Mouse (Mus musculus): ENCODE measurements around the gene Crim1.
A peak's percentile ranks its signal among the peaks of the same experiment; 100 is the strongest.

Crim1 gene

DNA sequence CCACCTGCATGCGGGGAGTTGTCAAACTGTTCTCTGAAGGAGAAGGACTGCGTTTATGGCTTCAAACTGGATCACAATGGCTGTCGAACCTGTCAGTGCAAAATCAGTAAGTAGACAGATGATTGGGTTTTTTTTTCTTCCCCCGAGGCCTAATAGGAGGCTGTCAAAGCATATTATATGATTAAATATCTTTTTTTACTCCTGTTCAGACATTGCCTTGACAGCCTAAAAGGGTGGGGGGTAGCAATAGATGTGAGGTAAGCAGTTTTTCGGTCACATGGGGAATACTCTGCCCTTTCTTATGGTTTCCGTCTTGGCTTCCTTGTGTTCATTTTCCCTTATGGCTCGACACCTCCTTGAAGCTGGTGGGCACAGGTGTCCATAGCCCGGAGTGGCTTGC lies 135.2 kb downstream of the Crim1 start:
- no peak for DNase-seq

DNA sequence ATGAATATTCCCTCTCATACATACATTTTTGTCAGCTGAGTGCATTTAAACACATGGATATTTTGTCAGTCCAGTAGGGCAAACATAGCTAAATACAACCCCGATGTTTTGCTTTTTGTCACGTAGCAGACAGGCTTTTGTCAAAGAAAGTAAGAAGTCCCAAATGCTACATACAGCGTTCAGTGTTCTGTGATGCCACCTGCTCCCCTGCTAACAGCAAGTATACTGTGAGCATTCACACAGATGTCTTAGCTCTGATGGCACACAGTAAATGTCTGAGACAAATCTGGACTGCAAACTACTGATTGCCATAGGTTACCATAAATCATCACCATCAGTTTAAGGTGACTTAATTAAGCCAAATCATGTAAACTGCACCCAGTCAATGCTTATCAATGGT lies 143.6 kb downstream of the Crim1 start:
- DNase-seq = no peak

DNA sequence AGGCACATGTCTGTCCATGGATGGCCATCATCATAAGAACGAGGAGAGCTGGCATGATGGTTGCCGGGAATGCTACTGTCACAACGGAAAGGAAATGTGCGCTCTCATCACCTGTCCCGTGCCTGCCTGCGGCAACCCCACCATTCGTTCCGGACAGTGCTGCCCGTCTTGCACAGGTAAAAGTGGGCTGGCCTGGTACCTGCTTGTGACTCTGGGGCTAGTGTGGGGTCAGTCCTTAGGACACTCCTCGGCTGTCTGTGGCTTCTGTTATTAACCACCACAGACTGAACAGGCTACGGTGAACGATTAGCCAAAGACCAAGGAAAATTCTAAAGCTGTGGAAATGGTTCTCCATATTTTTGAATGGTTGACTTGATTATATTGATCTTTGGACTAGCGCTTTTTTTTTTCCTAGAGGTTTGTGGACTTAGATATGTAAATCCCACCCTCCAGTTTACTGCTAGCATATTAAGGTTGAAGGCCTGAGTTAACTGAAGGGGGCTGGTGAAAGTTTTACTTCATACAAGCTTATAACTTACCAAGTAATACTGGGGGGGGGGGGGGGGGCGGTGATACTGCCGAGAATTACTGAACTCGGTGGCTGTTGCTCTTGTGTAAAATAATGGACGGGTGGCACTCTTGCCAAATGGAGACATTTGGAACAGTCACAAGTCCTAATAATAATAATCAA lies 147.2 kb downstream of the Crim1 start:
- DNase-seq = no peak

DNA sequence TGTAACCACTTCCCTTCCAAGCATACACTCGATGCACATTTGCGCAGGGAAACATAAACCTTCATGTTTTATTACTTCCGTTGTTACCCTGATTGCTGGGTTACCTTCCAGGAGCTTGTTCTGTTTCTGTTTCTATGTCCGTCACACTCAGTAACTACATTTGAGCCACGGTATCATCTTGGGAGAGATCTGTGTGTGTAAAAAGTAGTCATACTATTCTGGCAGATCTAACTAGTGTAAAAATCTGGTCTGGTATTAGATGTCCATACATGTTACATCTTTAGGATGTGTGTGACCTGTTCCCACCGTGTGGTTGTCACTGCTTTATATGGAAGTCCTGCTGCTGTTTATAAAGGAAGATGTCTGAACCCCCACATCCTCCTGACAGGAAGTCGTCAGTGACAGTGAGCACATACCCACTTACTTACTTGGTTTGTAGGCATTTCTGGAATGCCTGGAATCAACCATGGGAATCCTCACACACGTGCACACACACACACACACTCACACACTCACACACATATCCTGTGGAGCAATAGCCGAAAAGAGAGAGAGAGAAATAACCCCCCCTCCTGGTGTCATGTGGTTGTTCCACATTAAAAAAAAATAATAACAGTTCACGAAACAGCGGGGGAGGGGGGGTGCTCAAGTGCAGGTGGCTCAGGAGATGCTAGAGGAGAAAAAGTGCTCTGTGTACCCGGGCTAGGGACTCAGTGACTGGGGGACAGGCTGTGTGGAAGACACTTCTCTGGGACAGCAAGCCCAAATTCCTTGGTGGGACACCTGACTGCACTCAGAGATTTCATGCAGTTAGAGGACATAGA lies 151.8 kb downstream of the Crim1 start:
- no peak for DNase-seq

DNA sequence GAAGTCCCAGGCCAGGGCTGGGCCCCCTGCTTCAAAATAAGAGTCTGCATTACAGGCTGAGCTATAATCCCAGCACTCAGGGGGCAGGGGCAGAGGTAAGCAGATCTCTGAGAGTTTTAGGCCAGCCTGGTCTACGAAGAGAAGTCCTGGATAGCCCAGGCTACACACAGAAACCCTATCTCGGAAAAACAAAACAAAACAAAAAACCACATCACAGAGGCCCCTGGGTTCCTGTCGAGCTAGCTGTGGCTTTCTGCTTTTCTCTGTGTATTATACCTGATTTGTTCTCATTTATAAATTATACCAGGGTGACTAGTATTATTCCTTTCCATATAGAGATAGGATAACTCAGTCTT lies 152.4 kb downstream of the Crim1 start:
- DNase-seq = no peak

DNA sequence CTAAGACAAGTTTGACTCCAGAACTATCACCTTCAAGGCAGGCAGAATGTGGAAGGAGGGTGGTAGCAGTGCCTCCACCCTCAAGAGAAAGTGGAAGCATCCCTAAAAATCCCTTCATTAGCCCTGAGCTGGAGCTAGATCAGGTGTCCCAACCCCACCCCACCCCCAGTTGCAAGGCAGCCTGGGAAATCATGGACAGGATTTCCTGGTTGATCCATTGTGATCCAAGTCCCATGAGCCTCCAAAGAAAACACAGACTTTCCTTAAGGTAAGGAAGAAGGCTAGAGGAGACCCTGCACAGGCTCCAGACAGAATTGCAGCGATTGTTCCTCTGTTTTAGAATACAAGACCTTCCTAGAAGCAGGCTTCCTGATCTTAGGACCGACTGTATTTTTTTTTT lies 154.4 kb downstream of the Crim1 start:
- DNase-seq = no peak

DNA sequence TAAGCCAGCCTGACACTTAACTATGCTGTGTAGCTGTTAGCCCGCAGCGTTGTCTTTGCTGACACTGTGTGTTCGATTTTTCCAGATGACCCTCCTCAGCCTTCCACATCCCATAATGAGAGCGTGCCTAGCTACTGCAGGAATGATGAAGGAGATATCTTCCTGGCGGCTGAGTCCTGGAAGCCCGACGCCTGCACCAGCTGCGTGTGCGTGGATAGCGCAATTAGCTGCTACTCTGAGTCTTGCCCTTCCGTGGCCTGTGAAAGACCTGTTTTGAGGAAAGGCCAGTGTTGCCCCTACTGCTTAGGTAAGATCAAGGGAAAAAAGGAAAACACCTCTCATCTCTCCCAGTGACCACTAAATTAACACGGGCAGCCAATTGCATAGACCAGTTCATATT lies 154.8 kb downstream of the Crim1 start:
- no peak for DNase-seq

DNA sequence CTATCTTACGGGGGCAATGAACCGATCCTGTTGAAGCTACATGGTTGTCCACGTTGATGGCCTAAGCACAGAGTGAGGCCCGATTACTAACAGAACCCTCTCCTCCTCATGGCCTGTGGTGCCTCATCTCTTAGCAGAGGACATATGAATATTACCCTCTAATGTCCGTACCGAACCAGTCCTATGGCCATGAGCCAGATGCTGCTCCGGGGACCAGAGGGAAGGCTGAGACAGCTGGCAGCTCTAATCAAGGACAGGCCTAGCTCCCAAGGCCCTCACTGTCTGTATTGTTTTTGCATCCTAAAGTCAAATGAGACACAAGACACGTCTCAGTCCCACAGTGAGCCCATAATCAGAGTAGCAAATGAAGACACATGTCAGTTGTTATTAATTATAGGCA lies 155.6 kb downstream of the Crim1 start:
- no peak for DNase-seq

DNA sequence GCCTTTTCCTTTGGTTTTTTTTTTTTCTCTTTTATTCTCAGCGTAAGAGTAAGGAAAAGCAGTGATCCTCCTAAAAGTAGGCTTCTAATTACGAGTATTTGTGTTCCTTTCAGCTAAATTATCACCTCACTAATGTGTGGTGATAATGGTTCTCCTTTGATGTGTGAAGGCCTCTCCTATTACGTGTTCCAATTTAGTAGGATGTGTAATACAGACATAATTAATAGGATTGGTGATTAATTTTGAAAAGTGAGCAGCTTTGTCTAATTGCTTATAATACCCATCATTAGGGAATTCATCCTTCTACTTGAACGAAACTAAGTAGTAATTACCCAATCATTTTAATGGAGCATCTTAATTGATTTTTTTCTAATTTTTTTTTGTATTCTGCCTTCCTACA lies 157.7 kb downstream of the Crim1 start:
- DNase-seq = no peak

DNA sequence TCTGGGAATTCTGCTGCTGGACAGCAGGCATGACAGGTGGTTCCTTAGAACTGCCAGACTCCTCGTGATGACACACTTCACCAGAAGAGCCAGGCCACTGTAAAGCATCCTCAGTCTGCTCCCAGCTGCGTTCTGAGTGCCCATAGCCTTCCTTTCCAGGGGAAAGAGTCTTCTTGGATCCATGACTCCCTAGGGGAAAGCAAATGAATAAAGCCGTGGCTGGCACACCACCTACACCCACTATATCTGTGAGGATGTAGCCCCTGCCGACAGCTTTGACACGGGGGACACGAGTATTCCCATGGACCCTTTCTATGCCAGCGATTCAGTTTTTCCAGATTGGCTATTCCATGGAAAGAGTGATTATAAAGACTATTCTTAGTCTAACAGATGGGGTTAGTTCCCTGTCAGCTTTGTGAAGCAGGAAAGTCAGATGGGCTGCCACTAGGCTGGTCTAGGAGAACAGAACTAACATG lies 158.2 kb downstream of the Crim1 start:
- peak; percentile 4 for DNase-seq

DNA sequence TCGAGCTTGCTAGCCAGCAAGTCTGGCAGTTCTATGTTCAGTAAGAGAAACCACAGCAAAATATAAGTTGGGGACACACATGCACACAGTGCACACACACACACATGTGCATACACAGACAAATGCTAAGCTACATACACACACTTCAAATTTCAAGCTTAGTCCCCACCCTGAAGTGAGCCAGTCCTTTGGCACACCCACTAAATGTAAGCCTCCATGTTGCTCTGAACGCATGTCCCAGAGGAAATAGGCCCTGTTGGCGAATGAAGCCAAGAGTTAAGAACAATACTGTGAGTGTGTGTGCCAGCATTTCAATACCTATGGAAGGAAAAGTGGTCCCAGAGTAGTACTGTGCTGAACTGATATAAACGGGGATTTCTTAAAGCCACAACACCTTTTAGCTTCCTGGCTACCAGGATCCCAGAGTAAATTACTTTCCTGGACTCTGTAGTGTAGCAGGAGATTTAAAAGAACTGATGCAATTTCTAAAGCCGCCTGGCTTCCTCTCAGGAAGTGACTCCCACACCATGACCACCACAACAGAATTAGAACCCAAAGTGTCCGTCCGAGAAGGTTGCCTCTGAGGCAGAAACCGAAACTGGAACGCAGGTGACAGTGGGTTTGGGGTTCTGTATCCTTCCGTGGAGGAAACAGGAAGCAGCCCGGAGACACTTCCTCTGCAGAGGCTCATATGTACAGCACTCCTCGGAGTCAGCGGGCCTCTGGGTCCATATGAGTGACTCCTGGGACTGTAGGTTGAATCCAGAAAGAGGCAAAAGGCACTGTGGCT lies 162.1 kb downstream of the Crim1 start:
- DNase-seq = no peak

DNA sequence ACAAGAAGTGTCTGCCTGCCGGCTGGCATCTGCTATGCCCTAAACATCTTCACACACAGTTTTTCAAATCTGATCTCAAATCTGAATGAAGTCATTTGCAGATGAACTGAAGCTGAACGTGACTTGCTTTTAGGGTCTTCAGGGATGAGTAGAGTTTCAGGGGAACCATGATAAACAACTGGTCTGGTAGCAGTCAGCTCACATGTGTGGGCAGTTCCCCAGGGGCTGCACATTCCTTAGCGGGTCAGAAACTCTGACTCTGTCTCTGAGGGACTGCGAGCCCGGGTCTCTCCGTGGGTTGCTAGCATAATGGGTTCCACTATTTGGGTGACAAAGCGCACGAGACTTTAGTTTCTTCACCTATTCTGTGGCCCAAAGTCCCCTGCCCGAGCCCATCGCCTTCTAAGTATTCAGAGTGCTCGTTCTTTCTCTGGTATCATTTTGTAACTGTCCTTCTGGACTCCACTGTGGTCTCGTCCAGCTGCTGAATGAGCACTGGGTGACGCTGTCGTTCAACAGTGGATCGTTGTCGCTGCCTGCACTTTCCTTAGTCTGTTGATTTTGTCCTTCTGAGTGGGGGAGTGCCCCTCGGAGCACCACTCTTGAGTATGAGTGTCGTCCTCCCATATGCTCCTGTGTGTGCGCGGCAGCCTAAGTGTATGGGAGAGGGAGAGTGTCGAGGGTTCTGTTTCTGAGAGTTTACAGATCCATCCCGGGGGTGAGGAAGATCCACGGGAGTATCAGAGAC lies 164.7 kb downstream of the Crim1 start:
- DNase-seq = no peak

DNA sequence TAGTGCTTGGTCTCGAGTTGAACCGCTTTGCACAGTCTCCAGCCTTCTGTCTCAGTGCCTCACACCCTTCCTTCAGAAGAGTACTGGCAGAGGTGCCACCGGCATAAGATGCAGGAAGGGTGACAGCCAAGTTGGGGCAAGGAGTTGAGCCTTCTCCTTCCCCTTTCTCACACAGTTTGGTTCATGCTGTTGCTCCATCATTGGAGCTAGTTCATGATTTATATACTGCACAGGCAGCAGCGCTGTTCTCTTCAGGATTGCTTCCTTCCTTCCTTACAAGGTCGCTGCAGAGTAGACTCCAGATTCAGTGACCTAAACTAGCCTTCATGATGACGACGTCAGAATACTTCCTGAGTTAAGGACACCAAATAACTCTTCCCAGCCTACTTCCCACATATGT lies 166.0 kb downstream of the Crim1 start:
- no peak for DNase-seq

DNA sequence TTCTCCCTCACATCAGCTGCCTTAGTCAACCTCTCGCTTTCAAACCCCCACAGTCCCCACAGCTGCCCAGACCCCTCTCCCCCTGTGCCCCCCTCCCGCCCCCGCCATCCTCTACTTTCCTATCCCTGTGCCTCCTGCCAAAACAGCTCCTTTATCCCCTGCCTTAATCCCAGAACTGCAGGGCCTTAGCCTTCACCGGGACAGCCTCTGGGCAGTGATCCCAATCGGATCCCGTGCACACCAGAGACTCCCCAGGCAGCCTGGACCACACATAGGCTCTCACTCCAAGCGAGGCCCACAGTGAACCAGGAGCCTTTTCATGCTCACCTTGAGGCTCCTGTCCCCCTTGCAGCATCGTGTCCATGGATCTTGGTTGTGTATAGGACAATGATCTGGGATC lies 168.4 kb downstream of the Crim1 start:
- DNase-seq = no peak

DNA sequence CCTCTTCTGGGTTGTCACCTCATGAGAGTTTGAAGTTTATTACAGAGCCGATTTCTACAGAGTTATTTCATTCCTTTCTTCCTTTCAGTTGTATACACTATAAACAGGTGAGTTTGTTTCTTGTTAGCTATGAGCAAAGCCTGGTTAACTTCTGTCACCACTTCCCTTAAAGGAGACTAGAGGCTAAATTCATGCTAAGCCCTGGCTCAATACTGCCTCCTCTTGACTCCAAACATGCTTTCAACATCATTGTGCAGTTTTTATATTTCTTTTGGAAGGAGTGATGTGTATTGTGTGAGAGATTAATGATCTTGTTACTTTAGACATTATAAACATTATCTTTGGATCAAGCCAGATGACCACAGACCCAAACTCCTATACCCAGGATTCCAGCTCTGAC lies 170.4 kb downstream of the Crim1 start:
- no peak for DNase-seq

DNA sequence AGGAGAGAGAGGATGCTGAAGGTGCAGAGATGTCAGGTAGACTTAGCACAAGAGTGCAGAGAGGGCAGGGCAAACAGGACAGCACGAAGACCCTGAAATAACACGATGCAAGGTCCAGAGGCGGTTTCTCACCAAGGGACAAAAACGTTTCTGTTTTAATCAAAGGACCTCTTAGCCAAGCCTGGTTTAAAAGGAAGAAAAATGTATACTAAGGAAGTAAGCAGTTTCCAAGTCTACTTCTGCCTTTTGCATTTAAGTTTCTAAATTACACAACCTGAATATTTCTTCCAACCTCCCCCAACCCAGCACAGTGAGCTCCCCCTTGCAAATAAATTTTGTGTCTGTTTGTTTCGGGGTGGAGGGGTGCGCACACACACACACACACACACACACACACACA lies 173.1 kb downstream of the Crim1 start:
- DNase-seq = no peak

DNA sequence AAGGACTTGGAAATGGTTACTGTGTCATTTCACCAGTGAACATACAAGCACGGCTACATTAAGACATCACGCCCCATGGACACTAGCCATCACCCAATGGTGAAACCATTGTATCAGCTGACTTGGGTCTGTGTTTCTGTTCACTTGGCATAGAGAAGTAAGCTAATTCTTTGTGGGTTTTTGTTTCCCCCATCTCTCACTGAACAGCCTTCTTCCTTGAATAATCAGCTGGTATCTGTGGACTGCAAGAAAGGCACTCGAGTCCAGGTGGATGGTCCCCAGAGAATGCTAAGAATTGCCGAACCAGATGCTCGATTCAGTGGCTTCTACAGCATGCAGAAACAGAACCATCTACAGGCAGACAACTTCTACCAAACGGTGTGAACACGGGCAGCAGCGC lies 173.8 kb downstream of the Crim1 start:
- DNase-seq = no peak

DNA sequence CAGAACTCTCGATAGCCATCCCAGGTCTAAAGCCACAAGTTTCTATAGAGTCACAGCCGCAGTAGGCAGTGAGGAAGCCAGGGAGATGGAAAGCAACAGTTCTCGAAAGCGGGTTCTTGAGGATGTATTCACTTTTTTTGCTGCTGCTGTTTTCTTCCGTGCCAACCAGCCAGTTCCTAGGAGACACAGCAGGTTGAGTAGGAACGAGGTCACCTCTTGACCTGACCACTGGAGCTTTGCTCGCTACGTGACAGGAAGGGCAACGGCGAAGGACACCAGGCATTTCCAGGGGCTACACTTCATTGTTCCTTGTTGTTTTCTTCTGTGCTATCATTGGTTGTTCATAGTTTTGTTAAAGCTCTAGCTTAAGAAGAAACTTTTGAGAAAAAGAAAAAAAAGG lies 174.7 kb downstream of the Crim1 start:
- DNase-seq = no peak

DNA sequence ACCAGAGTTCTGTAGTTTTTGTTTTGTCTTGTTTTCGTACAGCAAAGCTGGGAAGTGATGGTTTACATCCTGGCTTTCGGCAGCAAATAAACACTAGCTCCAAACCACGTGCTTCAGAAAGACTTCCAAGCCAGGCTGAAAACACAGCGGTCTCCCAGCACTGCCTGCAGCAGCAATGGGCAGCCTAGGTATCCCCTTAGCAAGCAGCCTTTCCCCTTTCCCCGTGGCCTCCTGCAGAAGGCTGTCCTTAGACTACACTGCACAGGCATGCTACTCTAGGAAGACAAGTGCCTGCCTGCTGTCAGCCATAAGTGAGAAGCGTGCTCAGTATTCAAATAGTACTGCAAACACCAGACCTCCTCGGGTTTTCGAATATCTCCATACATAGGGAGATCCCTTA lies 176.5 kb downstream of the Crim1 start:
- no peak for DNase-seq

DNA sequence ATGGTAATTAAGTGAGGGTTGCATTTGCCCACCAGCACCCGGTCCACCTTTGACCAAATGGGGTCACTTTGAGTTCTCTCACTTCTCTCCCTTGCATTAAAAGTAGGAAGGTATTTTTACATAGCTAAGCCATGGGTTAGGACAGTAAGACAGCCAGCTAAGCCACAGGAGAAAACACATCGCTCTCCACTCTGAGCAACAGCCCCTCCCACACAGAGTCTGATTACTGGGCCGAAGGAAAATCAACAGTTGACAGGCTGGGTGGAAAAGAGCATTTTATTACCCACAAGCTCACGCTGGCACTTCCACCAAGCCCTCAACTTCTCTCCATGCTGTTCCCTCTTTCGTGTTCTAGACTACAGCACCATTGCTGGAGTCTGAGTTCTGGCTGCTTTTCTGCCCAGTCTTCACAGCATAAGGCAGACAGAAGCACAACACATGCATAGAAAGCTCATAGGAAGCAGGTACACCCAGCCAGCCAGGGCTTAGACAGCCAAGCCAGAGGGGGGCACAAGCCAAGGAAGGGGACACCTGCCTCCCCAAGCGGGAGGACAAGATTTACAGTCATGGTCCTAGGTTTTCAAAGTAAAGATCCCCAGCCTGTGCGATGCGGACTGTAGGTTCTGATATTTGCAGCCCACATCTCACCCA lies 179.2 kb downstream of the Crim1 start:
- no peak for DNase-seq

DNA sequence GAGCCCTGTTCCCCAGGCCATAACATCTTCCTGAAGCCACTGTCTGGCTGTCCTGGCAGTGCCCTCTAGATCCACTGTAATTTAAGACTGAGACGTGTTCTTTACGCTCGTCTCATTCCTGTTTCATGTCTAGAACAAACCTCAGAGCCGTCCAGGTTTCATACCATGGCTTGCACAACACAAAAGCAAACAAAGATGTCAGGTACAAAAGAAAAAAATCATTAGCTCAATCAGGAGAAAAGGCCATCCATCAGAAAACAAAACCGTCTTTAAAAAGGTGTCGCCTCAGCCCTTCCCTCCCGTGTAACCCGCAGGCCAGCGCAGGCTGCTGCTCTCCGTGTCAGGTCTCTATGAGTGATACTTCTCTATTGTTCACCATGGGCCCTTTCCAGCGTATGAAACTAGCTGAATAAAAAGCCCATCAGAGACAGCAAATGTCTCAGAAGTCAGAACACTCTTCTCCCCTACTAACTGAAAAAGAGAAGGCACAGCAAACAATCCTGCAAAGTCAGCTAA lies 179.7 kb downstream of the Crim1 start:
- DNase-seq = no peak

DNA sequence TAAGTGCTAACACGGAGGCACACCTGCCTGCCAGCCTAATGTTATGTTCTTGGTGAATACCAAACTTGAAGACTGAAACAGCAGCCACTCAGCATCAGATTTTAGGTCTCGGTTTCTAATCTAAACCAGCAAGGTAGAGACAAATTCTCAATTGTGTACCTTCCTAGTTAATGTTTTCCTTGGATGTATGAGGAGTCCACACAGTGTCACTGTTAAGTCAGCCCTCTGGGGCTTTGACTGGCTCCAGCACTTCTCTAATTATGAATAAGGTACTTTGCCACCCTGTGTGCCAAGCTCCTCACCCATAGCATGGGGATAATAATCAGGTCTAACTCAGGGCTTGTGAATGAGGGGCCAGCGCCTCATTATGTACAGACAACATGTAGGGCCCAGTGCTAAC lies 182.3 kb downstream of the Crim1 start:
- no peak for DNase-seq
